Mouse (Mus musculus) stomach, postnatal 0 days (tissue): Measurements from ENCODE around the gene Cmc2.

Experiments used
- CTCF ChIP-seq: IDR thresholded peaks from 2 replicates; pipeline ENCODE4 v1.5.1; 2016; ENCODE audit warnings: antibody characterized with exemption, low read depth, mild to moderate bottlenecking, moderate library complexity
- EP300 ChIP-seq: optimal IDR thresholded peaks from 2 replicates; pipeline ENCODE3; 2016; ENCODE audit warnings: antibody characterized with exemption

- TF ChIP-seq EP300, result no peak
- TF ChIP-seq CTCF, result no peak
Observed at GRCm38 (mm10) chr8:116945169-116945910, 24.1 kb upstream of the Cmc2 start.
